Mouse (Mus musculus): Measurements from ENCODE around the gene Pdxdc1.

Gene Pdxdc1

DNA sequence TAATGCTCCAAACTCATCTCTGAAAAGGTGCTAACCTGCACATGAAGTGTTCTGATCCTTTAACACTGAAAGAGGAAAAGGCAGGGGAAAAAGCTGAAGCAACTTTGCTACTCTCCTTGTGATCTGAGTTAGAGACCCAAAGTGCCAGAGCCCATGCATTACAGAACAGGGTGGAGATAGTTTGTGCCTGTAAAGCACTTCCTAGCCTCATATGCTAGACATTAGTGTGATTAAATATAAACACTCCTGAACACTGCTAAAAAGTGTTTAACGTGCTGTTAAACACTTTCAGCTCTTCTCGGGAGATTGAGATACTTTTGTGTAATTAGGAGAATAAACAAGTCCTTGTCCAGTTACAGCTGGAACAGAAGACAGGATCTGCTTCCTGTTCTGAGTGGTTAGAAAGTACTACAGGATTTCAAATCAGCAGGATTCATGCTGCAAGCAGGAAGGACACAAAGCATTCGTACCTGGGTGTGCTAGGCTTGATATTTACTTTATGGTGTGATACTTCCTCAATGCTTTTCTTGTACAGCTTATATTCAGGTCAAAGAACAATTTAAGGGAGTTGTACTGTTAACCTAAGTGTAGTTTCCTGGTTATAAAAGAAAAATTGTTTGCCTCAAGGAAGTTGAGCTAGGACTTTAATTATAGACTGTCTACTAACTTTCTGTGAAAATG is 19.7 kb downstream of the Pdxdc1 start:
- no peak for DNase-seq (ENCODE audit: low spot score)

DNA sequence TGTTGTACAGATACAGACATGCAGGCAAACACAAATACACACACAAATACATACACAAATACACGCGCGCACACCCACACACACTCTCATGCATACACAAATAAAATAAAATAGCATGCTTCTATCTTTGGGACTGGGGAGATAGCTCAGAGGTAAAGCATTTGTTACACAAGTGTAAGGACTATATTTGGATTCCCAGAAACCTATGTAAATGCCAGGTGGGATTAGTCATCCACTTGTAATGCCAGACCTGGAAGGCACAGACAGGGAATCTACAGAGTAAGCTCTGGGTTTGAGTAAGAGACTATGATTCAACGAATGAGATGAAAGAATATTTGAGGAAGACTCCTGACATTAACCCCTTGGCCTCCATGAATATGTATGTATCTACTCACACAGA is 27.4 kb downstream of the Pdxdc1 start:
- no peak for DNase-seq (ENCODE audit: low spot score)

DNA sequence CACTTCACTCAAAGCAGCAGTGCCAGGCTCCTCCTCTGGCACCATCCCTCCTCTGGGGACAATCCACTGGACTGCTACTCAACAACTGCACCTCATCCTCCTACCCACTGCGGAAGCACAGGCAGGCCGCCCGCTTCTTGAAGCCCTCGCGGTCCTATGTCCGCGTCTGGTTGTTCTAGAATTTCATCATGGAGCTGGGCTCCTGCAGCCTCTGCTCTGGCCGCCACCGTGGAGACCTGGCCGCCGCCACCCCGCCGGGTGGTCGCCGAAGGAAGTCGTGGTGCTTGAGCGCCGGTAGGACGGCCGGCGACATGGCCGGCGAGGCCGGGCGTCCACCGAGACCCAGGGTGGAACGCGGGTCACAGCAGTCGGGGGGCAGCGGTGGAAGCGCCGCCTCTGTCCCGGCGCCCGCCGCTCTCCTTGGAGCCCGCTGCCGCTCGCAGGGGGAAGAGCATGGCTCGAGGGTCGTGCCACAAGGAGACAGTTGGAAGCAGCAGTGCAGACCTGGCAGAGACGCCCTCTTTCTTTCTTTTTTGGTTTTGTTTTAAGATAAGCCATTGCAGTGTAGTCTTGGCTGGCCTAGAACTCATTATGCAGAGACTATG is 34.9 kb downstream of the Pdxdc1 start:
- peak; percentile 48 for DNase-seq (ENCODE audit: low spot score)

DNA sequence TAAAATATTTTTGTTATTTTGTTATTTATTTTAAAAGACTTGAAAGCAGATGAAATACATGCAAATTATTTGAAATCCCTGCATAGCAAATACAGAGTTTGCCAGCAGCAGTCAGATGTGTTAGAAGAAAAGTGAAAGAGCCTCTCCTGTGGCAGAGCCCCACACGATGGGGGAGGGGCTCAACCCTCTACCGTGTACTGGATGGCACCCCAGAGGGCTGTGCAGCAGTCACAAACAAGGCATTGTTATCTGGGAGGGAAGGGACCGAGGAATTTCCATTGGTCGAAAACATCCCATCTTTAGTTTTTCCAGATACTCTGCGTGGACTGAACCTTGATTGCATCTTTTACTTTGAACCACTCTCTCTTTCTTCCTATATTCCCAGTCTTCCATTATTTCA is 35.5 kb downstream of the Pdxdc1 start:
- peak; percentile 60 for DNase-seq (ENCODE audit: low spot score)

DNA sequence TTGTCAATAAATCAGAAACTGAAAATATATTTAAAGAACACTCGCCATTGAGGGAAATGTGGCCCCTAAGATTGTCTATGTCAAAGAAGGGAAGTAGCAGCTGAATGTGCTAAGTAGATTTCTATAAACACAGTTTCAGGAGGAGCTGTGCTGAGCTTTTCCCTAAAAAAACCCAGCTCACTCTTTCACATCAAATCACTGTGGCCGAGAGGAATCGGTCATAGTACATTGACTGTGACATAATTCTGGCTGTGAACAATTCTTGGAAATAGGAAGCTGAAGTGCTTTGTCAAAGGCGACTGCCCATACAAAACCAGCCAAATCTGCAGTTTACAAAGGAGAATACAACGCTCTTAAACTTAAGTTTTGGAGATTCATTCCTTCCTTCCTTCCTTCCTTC is 36.3 kb downstream of the Pdxdc1 start:
- DNase-seq (ENCODE audit: low spot score), result no peak

DNA sequence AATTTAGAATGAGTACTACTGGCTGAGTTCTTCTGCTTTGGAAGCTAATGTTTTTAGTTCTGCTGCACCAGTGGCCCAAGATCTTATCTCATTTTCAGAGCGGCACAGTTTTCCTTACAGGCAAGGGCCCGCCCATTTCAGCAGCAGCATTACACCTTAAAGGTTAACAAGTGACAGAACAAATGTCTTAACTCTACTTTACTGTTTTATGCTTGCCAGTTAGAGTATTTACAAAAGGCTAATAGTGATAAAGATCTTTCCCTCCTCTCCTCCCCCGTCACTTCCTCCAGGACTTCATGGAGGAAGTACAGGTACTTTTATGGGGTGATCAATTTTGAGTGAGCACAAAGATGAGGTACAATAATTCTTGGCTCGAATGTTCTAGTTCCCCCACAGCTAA is 36.9 kb downstream of the Pdxdc1 start:
- no peak for DNase-seq (ENCODE audit: low spot score)

DNA sequence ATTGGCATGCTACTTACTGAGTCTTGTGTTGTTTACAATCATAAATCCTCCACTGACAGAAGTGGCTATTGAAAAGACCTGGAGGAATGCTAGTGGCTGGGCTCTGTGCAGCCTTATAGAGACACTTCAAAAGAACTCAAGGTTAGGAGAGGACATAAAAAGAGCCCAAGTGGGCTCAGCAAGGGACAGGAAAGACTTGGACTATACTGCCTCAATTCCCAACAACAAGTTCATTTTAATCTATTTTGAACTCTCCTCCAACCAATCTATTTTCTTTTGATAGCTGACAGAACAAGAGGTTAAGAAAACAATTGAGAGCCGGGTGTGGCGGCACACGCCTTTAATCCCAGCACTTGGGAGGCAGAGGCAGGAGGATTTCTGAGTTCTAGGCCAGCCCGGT is 49.0 kb downstream of the Pdxdc1 start:
- no peak for DNase-seq (ENCODE audit: low spot score)

DNA sequence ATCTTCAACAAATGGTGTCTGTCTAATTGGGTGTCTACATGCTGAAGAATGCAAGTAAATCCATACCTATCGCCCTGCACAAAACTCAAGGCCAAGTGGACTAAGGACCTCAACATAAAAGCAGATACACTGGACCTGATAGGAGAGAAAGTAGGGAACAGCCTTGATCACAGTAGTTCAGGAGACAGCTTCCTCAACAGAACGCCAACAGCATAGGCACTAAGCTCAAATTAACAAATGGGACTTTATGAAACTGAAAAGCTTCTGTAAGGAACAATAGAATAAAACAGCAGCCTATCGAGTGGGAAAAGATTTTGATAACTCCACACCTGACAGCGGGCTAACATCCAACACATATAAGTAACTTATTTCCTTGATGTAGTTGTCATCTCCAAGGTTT is 51.5 kb downstream of the Pdxdc1 start:
- no peak for DNase-seq (ENCODE audit: low spot score)

DNA sequence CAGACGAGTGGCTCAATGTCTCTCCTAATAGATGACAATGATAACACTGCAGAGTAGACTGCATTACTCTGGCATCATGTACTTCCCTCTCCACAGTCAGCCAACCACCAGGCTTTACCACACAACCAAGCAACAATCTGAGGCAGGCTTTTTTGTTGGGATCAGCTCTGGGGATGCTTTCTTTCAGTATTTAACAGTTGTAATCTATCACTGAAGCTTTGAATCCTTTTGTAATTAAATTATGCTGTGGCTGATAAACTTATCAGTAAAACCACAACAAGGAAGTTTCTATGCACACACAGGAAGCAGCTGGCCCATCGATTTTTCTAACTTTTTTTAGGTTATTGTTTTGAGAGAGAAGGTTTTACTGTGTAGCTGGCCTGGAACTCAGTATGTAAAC is 54.6 kb downstream of the Pdxdc1 start:
- no peak for DNase-seq (ENCODE audit: low spot score)

DNA sequence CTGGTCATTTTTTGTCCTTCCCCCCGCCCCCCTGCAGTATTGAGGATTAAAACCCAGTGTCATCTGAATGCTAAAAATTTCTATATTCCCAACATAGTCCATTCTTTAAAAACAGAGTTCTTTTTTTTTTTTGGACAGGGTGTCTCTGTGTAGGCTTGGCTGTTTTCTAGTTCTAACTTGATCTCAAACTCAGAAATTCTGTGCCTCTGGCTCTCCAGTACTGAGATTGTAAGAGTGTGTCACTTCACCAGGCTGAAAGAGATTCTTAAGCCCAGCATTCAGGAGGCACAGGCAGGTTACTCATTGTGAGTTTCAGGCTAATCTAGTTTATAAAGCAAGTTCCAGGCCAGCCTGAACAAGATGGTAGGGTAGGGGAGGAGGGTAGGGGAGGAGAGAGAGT is 56.3 kb downstream of the Pdxdc1 start:
- DNase-seq (ENCODE audit: low spot score), result no peak

DNA sequence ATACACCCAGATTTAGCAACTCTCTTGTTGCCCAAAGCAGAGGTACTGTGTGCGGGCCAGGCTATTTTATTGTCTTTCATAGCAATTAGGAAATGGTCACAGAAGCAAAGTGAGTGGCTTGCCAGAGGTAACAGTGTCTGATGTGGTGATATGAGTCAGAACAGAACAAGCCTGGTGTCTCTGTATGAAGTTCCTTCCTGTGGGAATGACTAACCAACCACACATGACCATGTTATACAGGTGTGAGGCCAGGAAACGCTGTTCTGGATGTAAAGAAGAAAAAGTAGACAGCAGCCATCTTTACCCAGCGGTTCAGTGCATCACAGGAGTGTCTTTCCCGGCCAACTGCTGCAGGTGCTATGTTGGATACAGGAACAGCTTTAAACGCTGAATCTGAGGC is 57.9 kb downstream of the Pdxdc1 start:
- no peak for DNase-seq (ENCODE audit: low spot score)

DNA sequence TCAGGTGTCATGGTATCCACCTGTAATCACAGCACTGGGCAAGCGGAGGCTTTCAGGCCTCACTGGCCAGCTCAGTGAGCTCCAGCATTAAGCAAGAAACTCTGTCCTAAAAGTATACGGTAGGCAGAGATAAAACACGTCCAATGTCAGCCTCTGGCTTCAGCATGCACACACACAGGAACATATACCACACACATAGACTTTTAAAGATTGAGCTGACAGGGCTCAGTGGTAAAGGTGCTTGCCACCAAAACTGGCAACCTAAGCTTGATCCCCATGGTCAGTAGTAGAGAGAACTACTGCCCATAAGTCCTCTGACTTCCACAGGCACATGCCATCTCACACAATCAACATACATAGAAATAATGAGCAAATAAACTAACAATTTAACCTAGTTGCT is 62.0 kb downstream of the Pdxdc1 start:
- no peak for DNase-seq (ENCODE audit: low spot score)

DNA sequence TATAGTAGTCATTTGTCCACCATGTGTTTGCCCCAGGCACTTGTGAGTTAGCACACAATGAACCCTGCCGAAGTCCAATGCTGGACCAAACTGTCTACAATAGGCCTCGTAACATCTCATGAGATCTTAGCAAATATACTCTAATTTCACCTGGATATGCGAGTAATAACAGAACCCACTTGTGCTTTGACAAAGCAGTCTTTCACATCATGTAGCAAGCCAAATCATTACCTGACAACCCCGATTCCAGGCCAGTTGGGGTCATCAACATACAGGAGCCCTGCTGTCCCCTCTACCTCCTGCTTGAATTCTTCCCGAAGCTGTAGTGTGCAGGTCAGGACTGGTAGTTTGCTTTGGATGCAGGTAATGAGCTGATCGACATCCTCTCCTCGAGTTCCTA is 62.9 kb downstream of the Pdxdc1 start:
- no peak for DNase-seq (ENCODE audit: low spot score)

DNA sequence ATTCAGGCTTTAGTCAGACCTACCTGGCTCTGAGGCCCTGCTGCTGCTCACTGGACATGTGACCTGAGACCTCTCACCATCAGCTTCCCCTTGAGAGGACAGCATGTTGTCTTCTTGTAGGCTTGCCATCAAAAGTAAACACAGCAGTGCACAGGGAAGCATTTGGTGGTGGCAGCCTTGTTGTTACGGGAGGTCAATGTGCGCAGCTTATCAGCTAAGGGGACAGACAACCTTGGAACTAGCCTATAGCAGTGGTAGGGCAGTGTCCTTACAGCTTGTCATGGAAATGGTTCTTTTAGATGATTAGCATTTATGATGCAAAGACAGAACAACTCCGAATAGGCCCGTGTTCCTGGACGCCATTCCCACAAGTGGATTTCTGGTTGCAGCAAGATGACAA is 68.5 kb downstream of the Pdxdc1 start:
- DNase-seq (ENCODE audit: low spot score), result no peak

DNA sequence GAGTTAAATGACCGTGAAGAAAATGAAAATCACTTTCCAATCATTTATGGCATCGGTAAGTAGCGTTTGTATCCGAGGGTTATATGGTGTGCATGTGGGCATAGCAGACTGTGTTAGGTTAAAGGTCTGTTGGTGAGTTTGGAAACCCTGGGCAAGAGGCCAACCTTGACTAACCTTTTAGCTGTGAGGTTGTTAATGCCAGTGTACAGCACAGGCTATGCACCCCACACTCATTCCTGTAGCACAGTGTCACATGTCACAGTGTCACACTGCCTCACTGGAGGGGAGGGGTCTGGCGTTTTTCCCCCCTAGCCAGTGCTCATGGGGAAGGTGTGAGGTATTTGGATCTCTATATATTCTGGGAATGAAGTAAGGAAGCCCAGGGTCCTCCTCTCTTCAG is 71.3 kb downstream of the Pdxdc1 start:
- DNase-seq (ENCODE audit: low spot score), result no peak

DNA sequence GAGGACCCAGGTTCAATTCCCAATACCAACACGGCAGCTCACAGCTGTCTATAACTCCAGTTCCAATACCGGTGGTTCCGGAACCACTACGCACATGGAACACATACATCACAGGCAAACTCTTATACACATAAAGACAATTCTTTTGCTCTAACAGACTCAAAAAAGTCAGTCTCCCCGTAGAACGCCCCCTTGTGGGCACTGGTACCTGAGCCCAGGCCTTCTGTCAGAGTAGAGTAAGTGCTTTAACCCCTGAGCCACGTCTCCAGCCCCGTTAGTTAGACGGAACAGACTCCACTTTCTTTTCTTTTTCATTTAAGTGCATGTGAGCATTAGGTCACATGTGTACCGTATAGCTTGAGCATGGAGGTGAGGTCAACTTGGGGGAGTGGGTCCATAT is 72.5 kb downstream of the Pdxdc1 start:
- peak; percentile 14 for DNase-seq (ENCODE audit: low spot score)

DNA sequence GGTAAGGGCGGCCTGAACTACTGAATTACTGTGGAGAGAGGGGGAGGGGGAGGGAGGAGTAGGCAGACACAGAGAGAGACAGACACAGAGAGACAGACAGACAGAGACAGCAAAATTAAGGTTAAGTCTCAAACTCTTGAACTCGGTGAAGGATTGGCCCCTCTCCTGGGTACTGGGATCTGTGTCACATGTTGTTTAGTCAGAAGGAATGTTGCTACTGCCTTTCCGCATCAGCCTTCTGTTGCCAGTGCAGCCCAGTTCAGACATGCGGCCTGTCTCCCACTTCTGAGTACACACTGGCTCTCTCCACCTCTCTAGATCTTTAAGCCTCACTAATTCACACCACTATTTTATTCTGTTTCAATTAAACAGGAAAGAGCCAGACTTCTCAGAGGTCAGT is 76.4 kb downstream of the Pdxdc1 start:
- no peak for DNase-seq (ENCODE audit: low spot score)

DNA sequence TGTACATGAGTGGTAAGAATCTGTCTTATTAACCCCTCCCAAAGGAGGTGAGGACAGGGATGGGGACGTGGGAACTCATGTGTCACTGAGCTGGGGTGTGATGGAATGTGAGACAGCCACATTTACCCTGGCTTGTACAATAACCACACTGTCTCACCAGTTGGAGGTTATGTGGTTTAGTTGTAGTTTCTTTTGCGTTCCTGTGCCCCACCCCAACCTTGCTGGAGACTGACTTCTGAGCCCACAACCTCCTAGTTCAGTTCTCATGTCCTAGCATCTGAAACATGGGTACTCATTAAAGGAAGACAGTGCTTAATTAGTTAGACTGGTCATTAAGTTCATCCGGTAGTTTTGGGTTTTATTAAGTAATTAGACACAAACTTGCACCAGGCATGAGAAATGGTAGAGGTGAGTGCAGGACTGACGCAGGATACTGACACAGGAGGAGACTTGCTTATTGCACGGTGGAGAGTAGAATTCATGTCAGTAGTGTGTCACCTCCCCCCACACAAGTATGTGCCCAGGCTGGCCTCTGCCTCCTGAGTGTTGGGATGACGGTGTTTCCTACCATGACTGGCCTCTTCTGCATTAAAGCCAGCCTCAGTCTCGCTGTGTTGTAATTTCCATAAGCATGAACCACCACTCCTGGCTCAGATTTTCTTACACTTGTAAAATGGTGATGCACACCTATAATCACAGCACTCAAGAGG is 77.0 kb downstream of the Pdxdc1 start:
- DNase-seq (ENCODE audit: low spot score), result no peak

DNA sequence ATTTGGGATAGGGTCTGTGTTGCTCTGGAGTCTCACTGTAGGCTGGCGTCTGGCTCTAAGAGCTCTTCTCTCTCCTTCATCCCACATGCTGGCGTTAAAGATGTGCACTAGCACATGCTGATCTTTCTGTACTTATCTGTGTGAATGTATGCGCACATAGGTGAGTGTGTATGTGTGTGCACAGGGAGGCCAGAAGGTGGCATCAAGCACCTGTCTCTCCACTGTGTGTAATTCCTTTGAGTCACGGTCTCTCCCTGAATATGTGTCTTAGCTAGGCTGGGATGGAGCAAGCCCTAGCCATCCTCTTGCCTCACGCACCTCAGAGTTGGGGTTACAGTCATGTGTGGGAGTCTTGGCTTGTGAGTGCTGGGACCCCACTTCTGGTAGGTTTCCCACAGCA is 82.2 kb downstream of the Pdxdc1 start:
- no peak for DNase-seq (ENCODE audit: low spot score)

DNA sequence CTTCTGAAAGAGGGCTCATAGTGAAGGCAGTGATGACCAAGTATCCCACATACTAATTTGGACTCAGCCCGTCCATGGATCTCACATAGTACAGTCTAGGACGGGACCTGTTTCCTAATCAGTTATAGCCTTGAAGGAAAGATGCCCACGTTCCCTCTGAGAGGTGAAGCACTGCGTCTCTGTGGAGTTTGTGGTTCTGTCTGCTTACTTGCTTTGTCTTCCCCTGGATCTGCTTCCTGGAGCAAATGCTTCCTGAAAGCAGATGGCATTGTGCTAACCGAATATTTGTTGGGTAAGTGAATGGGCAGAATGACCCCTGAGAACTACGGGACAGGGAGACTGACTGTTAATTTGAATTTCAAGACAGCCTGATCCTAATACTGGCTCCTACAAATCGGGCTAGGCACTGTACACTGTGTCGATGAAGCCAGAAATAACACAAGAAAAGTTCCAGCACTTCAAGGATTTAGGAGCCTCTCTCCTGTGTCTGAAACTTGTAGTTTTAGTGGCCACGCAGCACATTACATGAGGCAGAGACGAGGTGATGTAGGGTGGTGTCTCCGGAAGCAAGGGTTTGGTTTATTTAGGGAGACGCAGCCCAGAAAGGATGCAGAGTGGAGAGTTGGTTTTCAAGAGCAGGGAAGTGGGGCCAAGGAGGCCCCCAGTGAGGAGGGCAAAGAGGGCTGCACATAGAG is 83.0 kb downstream of the Pdxdc1 start:
- peak; percentile 26 for DNase-seq (ENCODE audit: low spot score)

DNA sequence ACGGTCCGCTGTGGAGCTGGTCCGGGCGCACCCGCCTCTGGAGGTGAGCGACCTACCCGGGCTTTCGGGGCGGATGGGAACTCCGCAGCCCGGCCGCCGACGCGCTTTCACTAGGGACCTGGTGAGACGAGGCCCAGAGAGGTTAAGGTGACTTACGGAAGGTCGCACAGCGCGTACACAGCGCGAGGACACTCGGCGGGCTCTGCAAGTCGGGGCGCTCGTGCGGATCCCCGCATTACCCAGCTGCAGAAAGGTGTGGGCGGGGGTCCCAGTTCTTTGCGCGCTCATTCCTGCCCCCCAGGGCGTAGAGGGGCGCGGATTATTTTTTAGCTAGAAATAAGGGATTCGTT is 83.6 kb downstream of the Pdxdc1 start:
- no peak for DNase-seq (ENCODE audit: low spot score)

DNA sequence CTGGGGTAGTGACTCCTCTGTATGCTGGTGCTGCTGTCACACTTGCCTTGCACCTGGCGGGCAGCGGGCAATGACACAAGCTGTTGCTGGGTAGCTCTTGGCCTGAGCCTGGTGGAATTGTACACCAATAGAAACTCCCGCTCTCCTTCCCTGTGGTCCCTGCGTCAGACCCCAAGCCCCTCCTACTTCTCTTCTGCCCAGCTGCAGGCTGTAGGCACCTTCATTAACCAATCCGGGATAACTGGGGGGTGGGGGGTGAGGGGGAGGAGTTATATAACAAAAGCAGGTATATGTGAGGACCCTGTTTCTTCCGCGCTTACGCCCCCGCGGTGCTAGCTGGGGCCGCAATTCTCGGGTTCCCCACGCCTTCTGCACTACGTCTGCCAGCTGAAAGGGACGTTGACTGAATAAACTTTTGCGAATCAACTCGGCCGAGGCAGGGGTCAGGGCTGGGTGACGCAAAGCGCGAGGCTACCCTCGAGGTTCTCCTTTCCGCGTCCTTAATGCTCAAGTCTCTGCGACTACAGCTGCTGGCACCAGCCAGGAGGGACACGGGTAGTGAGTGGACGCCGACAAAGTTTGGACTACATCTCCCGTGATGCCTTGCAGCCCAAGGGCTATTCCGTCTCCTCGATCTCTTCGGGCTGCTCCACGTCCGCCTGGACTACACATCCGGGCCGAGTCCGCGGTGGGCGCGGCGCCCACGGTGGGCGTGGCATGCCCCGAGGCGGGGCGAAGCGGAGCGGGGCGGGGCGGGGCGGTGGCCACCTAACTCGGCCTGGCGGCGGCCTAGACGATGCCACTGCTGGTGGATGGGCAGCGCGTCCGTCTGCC is 84.2 kb downstream of the Pdxdc1 start, which contains the start of gene Ntan1:
Ntan1 (plus strand) TSS at position 286 of the 834 bp plus-strand sequence.
- peak; percentile 94 for DNase-seq (ENCODE audit: low spot score)

All from retina, embryonic 14.5 days (tissue).